Mouse (Mus musculus): ENCODE measurements around the gene Krt19. TPM values are rescaled to one million over a fixed set of nuclear protein-coding genes. Genes with fewer than 3 reads are reported as not detected.

Krt19 gene
- polyA plus RNA-seq, 1 experiment, result 0.36 TPM

DNA sequence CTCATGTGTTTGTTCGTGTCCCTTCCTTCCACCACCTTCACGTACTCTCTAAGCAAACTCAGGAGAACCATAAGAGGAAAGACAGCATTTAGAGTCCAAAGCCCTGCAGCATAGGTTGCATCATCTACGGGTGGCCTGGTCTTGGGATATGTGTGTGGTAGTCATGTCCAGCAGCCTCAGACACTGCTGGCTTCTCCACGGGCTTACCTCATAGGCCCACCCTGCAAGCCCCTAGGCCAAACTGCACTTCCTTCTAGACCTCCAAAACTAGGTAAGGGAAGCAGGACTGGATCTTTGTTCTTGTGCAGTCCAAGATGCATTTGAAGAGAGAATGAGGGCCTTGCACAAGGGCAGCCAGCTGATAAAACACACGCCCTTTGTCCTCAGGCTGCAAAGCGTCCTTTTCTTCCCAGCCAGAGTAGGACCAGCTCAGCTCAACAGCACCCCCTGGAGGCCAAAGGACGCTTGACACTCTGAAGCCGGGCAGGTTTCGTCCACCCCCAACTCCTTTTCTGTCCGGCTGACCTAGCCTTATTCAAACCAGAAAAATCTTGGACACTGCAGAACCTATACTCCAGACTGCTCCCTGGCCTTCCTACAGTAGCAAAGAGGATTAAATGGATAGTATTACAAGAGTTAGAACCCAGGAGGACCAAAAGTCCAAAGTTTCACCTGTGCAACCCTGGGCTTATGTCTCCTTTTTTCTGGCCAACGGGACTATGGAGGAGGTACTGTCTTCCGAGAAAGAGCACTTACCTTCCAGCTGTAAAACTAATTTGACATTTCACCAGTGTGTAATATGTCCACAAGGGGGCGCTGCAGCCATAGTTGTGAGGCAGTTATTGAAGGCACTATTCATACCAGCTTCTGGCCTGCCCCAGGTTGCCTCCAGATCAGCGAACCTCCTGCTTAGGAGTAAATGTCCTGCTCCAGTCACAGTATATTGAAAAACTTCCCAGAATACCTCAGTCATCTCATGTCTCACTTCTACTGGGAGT is 20.6 kb upstream of the Krt19 start:
- H3K4me3 ChIP-seq (replicated peaks; ENCODE audit: insufficient read depth, low read depth, low read length), result no peak overlapping the region
- DNase-seq, result peak; percentile 17 to 46
- TF ChIP-seq CTCF (IDR thresholded peaks at IDR 0.05; ENCODE audit: borderline replicate concordance, insufficient read depth, low read depth, low read length) (peak; percentile 82), POLR2A (IDR thresholded peaks at IDR 0.05; ENCODE audit: borderline replicate concordance, insufficient read depth, low read length) (no peak)
- 31% methylated on average over 14 of the region's 14 CpGs for WGBS
- no peak overlapping the region for H3K27ac ChIP-seq (ENCODE audit: insufficient read depth, low read length)
- H3K4me1 ChIP-seq (ENCODE audit: control insufficient read depth, insufficient read depth, low read length), result no peaks in the 10 kb centered on the region
- H3K27me3 ChIP-seq (ENCODE audit: control insufficient read depth, insufficient read depth, low read length), result no peaks in the 10 kb centered on the region

DNA sequence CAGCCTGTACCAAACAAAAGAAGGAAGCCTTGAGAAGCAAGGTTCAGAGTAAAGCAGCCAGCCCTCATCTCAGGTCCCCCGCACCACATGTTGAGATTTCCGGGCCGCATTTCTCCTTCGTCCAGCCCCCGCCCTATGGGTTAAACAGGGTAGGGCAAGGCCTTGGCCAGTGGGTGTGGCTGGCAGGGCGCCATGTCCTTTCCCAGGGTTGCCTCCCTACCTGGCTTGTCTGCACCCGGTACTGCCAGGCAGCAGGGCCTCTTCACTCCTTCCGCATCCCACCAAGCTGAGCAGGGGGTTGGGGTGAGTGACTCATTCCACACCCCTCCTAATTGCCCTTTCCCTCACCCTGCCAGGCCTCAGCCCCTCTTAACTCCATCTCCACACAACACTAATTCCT is 19.6 kb upstream of the Krt19 start:
- TF ChIP-seq POLR2A (IDR thresholded peaks at IDR 0.05; ENCODE audit: borderline replicate concordance, insufficient read depth, low read length), result no peak
- no peak for TF ChIP-seq CTCF (IDR thresholded peaks at IDR 0.05; ENCODE audit: borderline replicate concordance, insufficient read depth, low read depth, low read length)
- DNase-seq, result no peak
- no peak overlapping the region for H3K4me3 ChIP-seq (replicated peaks; ENCODE audit: insufficient read depth, low read depth, low read length)
- H3K27ac ChIP-seq (ENCODE audit: insufficient read depth, low read length), result no peak overlapping the region
- H3K27me3 ChIP-seq (ENCODE audit: control insufficient read depth, insufficient read depth, low read length), result no peaks in the 10 kb centered on the region
- no peaks in the 10 kb centered on the region for H3K4me1 ChIP-seq (ENCODE audit: control insufficient read depth, insufficient read depth, low read length)
- 82% methylated on average over 8 of the region's 8 CpGs for WGBS

DNA sequence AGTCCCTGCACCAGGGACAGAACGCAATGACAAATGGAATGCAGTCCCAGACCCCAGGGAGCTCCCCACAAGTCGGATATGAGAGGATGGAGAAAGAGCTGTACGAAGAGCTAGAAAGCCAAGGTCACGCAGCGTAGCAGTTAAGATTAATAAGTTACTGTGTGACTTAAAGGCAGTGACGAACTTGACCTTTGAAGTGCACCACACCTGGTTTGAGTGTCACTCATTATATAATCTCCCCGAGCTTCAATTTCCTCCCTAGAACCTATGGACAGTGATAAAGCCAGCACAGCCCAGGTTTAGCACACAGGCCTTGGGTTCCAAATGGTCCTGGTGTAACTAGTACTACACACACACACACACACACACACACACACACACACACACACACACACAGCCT is 15.9 kb upstream of the Krt19 start:
- Histone ChIP-seq H3K4me1 (ENCODE audit: control insufficient read depth, insufficient read depth, low read length) (no peaks in the 10 kb centered on the region), H3K4me3 (replicated peaks; ENCODE audit: insufficient read depth, low read depth, low read length) (no peak overlapping the region), H3K27ac (ENCODE audit: insufficient read depth, low read length) (no peak overlapping the region), H3K27me3 (ENCODE audit: control insufficient read depth, insufficient read depth, low read length) (no peaks in the 10 kb centered on the region)
- TF ChIP-seq POLR2A (IDR thresholded peaks at IDR 0.05; ENCODE audit: borderline replicate concordance, insufficient read depth, low read length) (no peak), CTCF (IDR thresholded peaks at IDR 0.05; ENCODE audit: borderline replicate concordance, insufficient read depth, low read depth, low read length) (no peak)
- 62% methylated on average over 7 of the region's 7 CpGs for WGBS
- DNase-seq, result no peak

DNA sequence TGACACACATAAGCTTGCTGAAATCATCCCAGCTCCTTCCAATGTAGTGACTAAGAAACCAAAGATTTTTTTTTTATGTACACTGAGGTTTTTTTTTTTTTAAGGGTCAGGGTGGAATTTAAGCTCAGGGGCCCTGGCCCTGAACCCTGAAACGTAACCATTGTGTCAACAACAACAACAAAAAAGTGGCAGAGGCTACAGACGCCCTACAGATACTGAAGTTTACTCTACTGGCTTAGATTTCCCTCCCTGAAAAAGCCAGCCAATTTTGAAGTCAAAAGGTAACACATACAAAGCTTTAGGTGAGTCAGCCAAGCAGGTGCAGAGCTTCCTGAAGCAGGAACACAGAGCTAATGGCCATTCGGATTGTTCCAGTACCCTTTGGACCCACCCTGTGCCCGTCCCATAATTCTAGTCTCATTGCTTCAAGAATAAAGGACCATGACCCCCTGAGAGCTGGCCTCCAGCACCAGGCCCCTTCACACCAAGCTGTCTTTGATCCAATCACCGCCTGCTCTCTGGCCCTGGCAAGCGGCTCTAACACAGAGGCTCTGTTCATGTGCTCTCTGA is 9.5 kb upstream of the Krt19 start:
- no peaks in the 10 kb centered on the region for H3K4me1 ChIP-seq (ENCODE audit: control insufficient read depth, insufficient read depth, low read length)
- H3K27me3 ChIP-seq (ENCODE audit: control insufficient read depth, insufficient read depth, low read length), result no peaks in the 10 kb centered on the region
- no peak for TF ChIP-seq CTCF (IDR thresholded peaks at IDR 0.05; ENCODE audit: borderline replicate concordance, insufficient read depth, low read depth, low read length)
- TF ChIP-seq POLR2A (IDR thresholded peaks at IDR 0.05; ENCODE audit: borderline replicate concordance, insufficient read depth, low read length), result no peak
- no peak for DNase-seq
- 79% methylated on average over 6 of the region's 6 CpGs for WGBS
- H3K27ac ChIP-seq (ENCODE audit: insufficient read depth, low read length), result no peak overlapping the region
- no peak overlapping the region for H3K4me3 ChIP-seq (replicated peaks; ENCODE audit: insufficient read depth, low read depth, low read length)

DNA sequence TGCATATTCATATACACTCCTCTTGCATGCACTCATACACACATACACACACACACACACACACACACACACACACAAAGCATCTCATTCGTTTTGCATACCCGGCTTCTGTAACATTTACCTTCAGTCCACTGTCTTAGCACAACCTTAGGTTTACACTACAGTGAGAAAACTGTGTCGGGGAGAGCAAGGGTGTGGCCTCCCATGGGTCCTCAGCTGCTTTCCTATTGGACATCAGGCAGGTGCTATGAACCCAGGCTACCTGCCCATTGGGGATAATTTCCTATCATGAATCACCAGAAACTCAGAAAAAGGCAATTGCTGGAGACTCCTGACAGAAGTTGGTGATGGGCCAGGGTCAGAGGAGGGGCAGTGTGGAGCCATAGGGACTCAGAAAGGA is 8.9 kb upstream of the Krt19 start:
- TF ChIP-seq POLR2A (IDR thresholded peaks at IDR 0.05; ENCODE audit: borderline replicate concordance, insufficient read depth, low read length), result no peak
- TF ChIP-seq CTCF (IDR thresholded peaks at IDR 0.05; ENCODE audit: borderline replicate concordance, insufficient read depth, low read depth, low read length), result no peak
- no peak for DNase-seq
- H3K4me1 ChIP-seq (ENCODE audit: control insufficient read depth, insufficient read depth, low read length), result no peaks in the 10 kb centered on the region
- H3K27ac ChIP-seq (ENCODE audit: insufficient read depth, low read length), result no peak overlapping the region
- H3K4me3 ChIP-seq (replicated peaks; ENCODE audit: insufficient read depth, low read depth, low read length), result no peak overlapping the region
- H3K27me3 ChIP-seq (ENCODE audit: control insufficient read depth, insufficient read depth, low read length), result no peaks in the 10 kb centered on the region
- 81% methylated on average over 3 of the region's 3 CpGs for WGBS

DNA sequence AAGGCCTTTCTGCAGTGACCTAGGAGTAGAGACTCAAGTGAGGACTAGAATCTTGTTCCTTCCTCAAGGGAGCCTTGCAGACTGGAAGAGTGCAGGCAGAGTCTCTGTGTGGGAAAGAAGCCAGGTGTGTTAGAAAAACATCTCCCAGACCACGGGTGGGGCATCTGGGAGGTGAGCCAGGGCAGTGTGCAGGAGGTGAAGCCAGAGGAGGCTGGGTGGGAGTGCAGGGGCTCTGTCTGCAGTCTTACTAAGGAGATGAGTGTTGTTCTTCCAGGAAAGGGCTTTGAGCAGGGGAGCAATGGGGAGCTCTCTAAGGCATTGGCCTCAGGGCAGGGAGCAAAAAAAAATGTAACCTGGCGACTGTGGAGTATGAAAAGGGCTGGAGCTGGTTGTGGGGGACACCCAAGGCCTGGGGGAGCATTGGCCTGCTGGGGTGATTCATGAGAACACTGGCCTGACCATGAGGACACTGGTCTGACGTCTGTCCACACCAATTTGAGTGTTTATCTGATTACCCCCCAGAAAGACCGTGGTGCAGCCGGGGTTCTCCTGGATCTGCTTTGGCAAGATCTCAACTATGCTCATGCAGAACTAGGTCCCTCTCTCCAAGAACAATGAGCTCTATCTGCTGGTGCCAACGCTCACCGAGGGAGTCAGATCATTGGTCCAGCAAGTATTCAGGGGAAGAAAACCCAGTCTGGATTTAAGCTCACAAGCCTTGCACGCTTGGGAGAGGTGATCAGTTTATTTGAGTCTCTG is 7.2 kb upstream of the Krt19 start:
- Histone ChIP-seq H3K27me3 (ENCODE audit: control insufficient read depth, insufficient read depth, low read length) (no peaks in the 10 kb centered on the region), H3K4me3 (replicated peaks; ENCODE audit: insufficient read depth, low read depth, low read length) (no peak overlapping the region), H3K27ac (ENCODE audit: insufficient read depth, low read length) (no peak overlapping the region), H3K4me1 (ENCODE audit: control insufficient read depth, insufficient read depth, low read length) (no peaks in the 10 kb centered on the region)
- no peak for DNase-seq
- 25% methylated on average over 8 of the region's 8 CpGs for WGBS
- TF ChIP-seq CTCF (IDR thresholded peaks at IDR 0.05; ENCODE audit: borderline replicate concordance, insufficient read depth, low read depth, low read length), result no peak
- no peak for TF ChIP-seq POLR2A (IDR thresholded peaks at IDR 0.05; ENCODE audit: borderline replicate concordance, insufficient read depth, low read length)

DNA sequence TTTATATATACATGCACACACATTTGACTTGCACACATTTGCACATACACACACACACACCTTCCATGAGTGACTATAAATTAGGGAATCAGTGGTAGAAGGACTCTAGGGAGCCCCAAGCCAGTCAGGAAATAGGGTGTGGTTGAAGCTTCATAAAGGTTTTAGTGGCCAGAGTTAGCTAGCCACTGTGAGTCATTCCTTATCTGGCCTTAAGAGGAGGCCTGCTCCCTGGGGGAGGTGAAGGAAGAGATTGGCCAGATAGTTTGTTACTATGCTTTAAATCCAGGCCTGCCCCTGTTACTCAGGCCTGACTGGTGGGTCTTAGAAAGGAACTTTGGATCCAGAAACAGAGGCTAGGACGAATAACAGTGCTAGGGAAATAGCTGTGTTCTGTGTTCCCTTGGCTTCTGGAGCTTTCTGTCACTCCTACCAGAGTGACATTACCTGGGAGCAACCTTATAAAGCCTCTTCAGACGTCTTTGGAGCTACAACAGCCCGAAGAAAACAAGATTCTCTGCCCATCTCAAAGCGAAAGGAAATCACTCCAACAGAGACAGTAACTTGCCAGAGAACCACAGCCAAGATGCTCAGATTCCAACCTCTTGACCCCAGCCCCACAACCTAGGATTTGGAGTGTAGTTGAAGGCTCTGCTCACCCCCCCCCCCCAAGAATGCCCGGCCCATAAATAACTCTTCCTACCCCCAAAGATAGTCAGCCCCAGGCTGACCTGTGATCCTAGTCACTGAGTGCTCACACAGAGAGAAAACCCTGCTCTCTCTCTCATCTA is 705 bp downstream of the Krt19 start:
- no peaks in the 10 kb centered on the region; the same call in 1 of the 2 replicates for H3K4me1 ChIP-seq (ENCODE audit: control insufficient read depth, insufficient read depth, low read length)
- DNase-seq, result no peak
- H3K4me3 ChIP-seq (replicated peaks; ENCODE audit: insufficient read depth, low read depth, low read length), result no peak overlapping the region
- WGBS, result 89% methylated on average over 5 of the region's 5 CpGs
- TF ChIP-seq POLR2A (IDR thresholded peaks at IDR 0.05; ENCODE audit: borderline replicate concordance, insufficient read depth, low read length) (no peak), CTCF (IDR thresholded peaks at IDR 0.05; ENCODE audit: borderline replicate concordance, insufficient read depth, low read depth, low read length) (no peak)
- H3K27ac ChIP-seq (ENCODE audit: insufficient read depth, low read length), result no peak overlapping the region
- peaks cover 3% of the 10 kb centered on the region; the same call in 1 of the 2 replicates for H3K27me3 ChIP-seq (ENCODE audit: control insufficient read depth, insufficient read depth, low read length)
